Mouse (Mus musculus) limb, embryonic 10.5 days (tissue): Measurements from ENCODE around the gene Igf1r. TPM values are rescaled to one million over a fixed set of nuclear protein-coding genes. Genes with fewer than 3 reads are reported as not detected.

ENCODE experiments used
- DNase-seq: peaks from one replicate; pipeline ENCODE4 v3.0.0-alpha.2; 2017; ENCODE audit warnings: low spot score
- H3K27ac ChIP-seq: fragments of 300-500 bp; sonication (generic); 2 replicates; pipeline ENCODE4 v1.5.1; 2016; ENCODE audit warnings: mild to moderate bottlenecking
- H3K27me3 ChIP-seq: fragments of 300-500 bp; sonication (generic); 2 replicates; pipeline ENCODE4 v1.6.1; 2016; ENCODE audit warnings: low read depth, mild to moderate bottlenecking; ENCODE audit not compliant: poor library complexity, severe bottlenecking
- H3K36me3 ChIP-seq: fragments of 300-500 bp; sonication (generic); 2 replicates; pipeline ENCODE4 v1.6.1; 2016; ENCODE audit warnings: mild to moderate bottlenecking, moderate library complexity
- H3K4me1 ChIP-seq: fragments of 300-500 bp; sonication (generic); 2 replicates; pipeline ENCODE4 v1.6.1; 2016
- H3K4me3 ChIP-seq: fragments of 300-500 bp; sonication (generic); 2 replicates; pipeline ENCODE4 v1.5.1; 2016; ENCODE audit warnings: mild to moderate bottlenecking, moderate library complexity
- H3K9me3 ChIP-seq: fragments of 300-500 bp; sonication (generic); replicated peaks from 2 replicates; pipeline ENCODE4 v1.6.1; 2016; ENCODE audit warnings: mild to moderate bottlenecking
- WGBS: fragments of 180-500 bp; shearing (Covaris S2); methylation state at CpG from one replicate; pipeline ENCODE4 v1.1.7; 2016; 5-methylcytosine and 5-hydroxymethylcytosine counted together
- polyA plus RNA-seq: library from polyadenylated mRNA; unstranded; fragments of >200 nt; fragmentation: Nextera tagmentation; extraction: Ambion mirVana; gene quantifications from 2 replicates; pipeline ENCODE4 v1.2.1, GENCODE M21; 2016

Gene Igf1r
- polyA plus RNA-seq, 1 experiment from 2014 or later: 27.9 TPM

DNA sequence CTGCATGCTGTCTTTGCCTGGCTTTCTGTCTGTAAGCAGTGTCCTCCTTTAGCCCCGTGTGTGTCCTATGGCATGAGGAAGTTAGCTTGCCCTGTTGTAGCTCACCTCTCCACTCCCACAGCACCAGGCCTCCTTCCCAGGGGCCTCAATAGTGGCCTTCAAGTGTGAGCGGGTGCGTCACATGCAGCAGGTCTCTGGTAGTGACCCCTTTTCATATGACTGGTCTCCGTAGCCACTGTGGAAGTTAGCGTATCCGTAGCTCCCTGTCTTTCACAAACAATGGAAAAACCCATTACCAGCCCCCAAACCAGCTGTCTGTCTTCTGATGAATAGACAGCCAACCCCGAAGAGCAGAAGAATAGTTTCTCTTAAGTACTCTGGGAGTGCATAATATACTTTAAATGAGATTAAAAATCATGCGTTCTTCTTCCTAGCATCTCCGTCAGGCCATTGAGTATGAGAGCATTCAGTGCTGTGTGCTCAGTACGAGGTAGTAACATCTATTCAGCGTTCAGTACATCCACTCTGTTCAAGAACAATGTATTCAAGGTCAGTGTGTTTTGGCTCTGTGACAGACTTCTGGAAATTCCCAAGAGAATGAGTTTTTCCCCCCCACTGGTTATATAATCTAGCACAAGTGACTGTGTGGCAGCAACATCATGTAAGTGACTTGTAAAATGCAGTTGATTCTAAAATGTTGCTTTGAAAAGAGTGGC, 112.2 kb downstream of the Igf1r start:
- peaks cover 33% of the 10 kb centered on the region for H3K4me1 ChIP-seq
- H3K36me3 ChIP-seq: peaks cover 16% of the 10 kb centered on the region
- no peak overlapping the region for H3K27ac ChIP-seq
- no peaks in the 10 kb centered on the region for H3K9me3 ChIP-seq
- no peak for DNase-seq
- H3K4me3 ChIP-seq: no peak overlapping the region
- WGBS: 88% methylated on average over 11 of the region's 11 CpGs
- no peaks in the 10 kb centered on the region for H3K27me3 ChIP-seq

DNA sequence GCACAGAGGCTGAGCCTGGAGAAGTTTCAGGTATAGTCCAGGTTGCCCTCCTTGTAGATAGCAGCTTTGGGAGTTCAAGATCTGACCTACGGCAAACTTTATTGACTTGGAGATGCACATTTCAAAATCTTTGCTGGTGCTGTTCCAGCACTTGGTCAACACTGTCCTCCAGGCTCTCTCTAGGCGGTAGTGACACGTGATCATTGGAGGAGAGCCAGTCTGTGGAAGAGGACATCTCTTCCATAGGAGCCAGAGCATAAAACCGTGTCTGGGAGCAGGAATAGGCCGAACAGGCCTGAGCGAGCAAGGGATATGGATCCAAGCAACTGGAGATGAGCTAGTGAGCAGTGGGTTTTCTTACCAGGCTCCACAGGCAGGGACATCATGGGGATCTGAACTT, 113.3 kb downstream of the Igf1r start:
- Histone ChIP-seq H3K9me3 (no peaks in the 10 kb centered on the region), H3K4me3 (no peak overlapping the region), H3K36me3 (peaks cover 16% of the 10 kb centered on the region), H3K27ac (no peak overlapping the region), H3K4me1 (peaks cover 41% of the 10 kb centered on the region), H3K27me3 (no peaks in the 10 kb centered on the region)
- no peak for DNase-seq
- WGBS: 96% methylated on average over 6 of the region's 6 CpGs

DNA sequence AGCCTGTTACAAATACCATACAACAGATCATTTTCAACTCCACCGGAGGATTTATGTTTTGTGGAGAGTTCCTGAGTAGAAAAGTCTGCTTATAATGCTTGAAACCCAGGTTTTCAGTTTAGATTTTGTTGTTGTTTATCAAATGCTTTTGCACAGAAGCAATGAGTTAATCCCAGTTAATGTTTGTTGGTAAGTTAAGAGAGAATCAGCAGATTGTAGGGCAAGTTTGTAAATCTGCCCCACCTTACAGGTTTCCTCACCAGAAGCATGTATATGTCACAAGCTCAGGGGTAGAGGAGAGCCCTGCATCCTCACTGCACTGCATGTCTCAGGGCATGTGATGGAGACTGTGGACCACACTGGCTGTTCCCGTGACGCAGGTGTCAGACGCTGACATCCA, 114.7 kb downstream of the Igf1r start:
- Histone ChIP-seq H3K4me1 (peaks cover 36% of the 10 kb centered on the region), H3K27ac (no peak overlapping the region), H3K4me3 (no peak overlapping the region), H3K9me3 (no peaks in the 10 kb centered on the region), H3K36me3 (peaks cover 12% of the 10 kb centered on the region; the same call in 1 of the 2 replicates), H3K27me3 (no peaks in the 10 kb centered on the region)
- WGBS: 99% methylated on average over 4 of the region's 4 CpGs
- DNase-seq: no peak

DNA sequence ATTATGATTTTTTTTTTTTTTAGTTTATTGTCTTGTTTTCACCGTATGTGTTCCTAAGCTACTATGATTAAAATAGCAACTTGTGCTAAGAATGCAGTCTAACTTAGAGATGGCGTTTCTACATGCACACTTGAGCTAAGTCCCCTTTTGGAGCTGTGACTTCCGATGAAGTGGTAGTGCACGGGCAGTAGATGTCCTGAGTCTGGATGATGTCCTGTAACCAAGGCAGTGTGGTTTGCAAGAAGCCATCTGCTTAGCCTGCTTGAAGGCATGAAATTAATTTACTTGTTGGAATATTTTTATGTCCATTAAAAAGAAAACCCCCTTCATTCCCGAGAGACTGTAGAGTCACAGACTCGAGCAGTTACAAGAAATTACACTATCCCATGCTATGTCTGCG, 116.7 kb downstream of the Igf1r start:
- Histone ChIP-seq H3K27ac (no peak overlapping the region), H3K36me3 (peaks cover 6% of the 10 kb centered on the region; the same call in 1 of the 2 replicates), H3K27me3 (no peaks in the 10 kb centered on the region), H3K4me3 (no peak overlapping the region), H3K4me1 (peaks cover 46% of the 10 kb centered on the region), H3K9me3 (no peaks in the 10 kb centered on the region)
- 86% methylated on average over 7 of the region's 7 CpGs for WGBS
- no peak for DNase-seq

DNA sequence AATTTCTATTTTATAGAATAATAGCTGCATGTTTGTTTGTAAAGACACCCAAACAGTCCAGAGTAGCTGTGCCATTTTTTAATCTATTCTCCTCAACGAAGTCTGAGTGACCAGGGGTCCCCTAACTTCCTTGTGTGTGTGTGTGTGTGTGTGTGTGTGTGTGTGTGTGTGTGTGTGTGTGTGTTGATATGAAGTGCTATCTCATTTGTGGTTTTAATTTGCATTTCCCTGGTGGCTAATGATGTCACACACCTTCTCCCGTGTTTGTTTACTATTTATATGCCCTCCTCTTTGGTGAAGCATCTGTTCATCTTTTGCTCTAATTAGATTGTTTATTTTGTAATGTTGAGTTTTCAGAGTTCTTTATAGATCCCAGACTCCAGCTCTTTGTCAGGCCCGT, 117.4 kb downstream of the Igf1r start:
- no peak overlapping the region for H3K4me3 ChIP-seq
- no peak for DNase-seq
- H3K27me3 ChIP-seq: no peaks in the 10 kb centered on the region
- H3K36me3 ChIP-seq: peaks cover 6% of the 10 kb centered on the region; the same call in 1 of the 2 replicates
- no peaks in the 10 kb centered on the region for H3K9me3 ChIP-seq
- no peak overlapping the region for H3K27ac ChIP-seq
- WGBS: 62% methylated on average over 3 of the region's 3 CpGs
- peaks cover 43% of the 10 kb centered on the region for H3K4me1 ChIP-seq

DNA sequence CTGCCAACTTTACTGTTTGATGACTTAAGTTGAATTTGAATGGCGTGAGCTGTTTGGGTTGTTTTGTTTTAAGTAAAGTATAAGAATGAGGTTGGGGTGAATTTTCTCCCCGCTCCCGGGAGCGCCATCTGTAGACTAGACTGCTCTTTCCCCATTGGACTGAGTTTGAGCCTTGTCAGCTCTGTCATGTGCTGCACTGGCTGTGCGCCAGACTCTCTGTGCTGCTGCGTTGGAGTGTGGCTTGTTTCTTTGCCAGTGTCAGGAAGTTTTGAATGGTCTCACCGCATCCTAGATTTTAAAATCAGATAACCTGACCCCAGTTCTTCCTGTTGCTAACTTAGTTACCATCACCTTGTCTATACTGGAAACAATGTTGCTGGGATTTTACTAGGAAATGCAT, 118.0 kb downstream of the Igf1r start:
- peaks cover 6% of the 10 kb centered on the region; the same call in 1 of the 2 replicates for H3K36me3 ChIP-seq
- peaks cover 43% of the 10 kb centered on the region for H3K4me1 ChIP-seq
- no peaks in the 10 kb centered on the region for H3K9me3 ChIP-seq
- no peak for DNase-seq
- H3K27ac ChIP-seq: no peak overlapping the region
- 74% methylated on average over 7 of the region's 7 CpGs for WGBS
- no peaks in the 10 kb centered on the region for H3K27me3 ChIP-seq
- no peak overlapping the region for H3K4me3 ChIP-seq

DNA sequence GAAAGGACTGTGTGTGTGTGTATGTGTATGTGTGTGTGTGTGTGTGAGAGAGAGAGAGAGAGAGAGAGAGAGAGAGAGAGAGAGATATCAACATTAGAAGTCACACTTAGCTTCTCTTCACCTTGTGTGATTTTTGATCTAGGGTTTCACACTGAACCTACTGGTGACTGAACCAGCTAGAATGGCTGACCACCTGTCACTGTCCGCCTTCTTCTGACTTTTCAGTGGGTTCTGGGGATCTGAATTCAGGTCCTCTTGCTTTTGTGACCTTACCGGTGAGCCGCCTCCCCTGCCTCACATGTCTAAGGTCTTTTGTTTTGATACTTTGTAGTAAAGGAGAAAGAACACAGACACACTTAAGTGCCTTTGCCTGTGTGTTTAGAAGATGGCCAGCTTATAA, 118.4 kb downstream of the Igf1r start:
- Histone ChIP-seq H3K9me3 (no peaks in the 10 kb centered on the region), H3K4me1 (peaks cover 43% of the 10 kb centered on the region), H3K4me3 (no peak overlapping the region), H3K27ac (no peak overlapping the region), H3K36me3 (peaks cover 6% of the 10 kb centered on the region; the same call in 1 of the 2 replicates), H3K27me3 (no peaks in the 10 kb centered on the region)
- 94% methylated on average over 3 of the region's 3 CpGs for WGBS
- DNase-seq: no peak

DNA sequence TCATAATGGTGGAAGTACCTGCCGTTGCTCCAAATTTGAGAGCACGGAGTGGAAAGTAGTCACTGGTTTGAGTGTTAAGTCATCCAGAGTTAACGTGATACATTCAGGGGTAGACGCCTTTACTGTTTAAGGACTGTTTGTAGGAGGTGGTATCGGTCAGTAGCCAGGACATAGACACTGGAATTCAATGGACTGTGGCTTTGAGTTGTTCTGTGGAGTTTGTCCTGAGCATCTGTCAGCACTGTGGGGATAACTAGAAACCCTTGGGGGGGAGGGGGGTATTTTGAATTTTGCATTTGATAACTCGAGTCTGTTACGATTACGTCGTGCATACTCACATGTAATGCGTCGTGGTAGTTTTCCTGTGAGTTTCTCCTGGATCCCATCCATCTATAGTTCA, 119.1 kb downstream of the Igf1r start:
- peaks cover 43% of the 10 kb centered on the region for H3K4me1 ChIP-seq

DNA sequence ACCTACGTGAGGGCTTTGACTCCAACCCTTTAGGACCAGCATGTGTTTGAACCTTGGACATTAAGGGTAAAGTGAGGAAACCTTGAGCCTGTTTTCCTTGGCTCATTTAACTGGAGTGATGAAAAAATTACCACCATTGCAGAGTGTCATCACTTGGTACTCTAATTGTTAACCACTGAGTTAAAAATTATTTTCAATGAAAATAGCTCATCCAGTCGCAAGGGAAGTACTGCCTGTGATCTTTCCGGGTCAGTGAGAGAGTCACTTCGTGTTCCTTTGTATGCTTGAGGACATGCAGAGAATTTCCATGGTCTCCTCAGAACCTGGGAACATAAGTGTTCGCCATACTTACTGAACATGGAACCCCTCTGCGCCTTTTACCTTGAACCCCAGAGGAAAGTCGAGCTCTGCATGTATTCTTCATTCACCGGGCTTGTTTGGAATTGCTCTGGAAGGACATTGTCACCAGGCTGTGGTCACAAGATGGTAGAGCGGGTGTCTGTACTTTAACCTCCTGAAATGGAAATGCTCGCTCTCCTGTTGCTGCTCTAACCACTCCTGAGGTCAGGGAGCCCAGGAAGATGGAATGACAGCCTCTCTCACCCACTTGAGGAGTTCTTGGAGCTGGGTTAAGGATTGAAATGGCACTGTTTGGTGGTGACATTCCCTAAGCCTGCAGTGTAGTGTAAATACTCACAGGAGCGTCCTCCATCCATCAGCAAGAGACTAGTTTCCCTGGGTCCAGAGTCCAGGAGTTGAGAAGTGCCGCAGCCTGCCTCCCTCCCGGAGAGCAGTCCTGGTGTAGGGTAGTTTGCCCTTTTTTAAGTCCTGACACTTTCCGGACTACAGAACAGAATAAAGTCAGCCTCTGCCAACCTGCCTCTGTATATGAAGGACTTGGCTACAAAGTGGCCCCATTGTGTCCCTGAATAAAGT, 120.2 kb downstream of the Igf1r start:
- no peaks in the 10 kb centered on the region for H3K27me3 ChIP-seq
- H3K27ac ChIP-seq: peak overlapping the region; percentile 68; the same call in 1 of the 2 replicates
- peak overlapping the region; percentile 34 for H3K4me3 ChIP-seq
- no peaks in the 10 kb centered on the region for H3K9me3 ChIP-seq
- 0 out of 2 replicates have a peak, but pooled peaks cover 1% of the 10 kb centered on the region for H3K36me3 ChIP-seq
- WGBS: 83% methylated on average over 14 of the region's 14 CpGs
- no peak for DNase-seq
- peaks cover 43% of the 10 kb centered on the region for H3K4me1 ChIP-seq

More for the DNA sequence above, 119.1 kb downstream of the Igf1r start:
- WGBS: 95% methylated on average over 11 of the region's 11 CpGs
- H3K9me3 ChIP-seq: no peaks in the 10 kb centered on the region
- DNase-seq: no peak
- no peak overlapping the region for H3K4me3 ChIP-seq
- peaks cover 6% of the 10 kb centered on the region; the same call in 1 of the 2 replicates for H3K36me3 ChIP-seq
- no peaks in the 10 kb centered on the region for H3K27me3 ChIP-seq
- no peak overlapping the region for H3K27ac ChIP-seq

DNA sequence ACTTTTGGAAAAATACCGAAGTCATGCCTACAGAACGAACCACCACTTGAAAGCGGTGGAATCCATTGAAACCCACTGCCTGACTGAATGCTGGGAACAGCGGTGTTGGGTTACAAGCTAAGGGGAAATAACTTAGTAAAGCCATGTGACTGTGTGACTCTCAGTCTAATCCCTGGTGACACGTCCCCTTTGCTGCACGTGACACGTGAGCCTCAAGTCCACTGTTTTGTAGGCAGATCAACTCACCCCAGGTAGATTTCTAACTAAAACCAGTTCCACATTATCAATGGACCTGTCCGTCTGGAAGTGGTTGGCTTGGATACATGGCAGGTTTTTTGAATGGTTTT, 120.8 kb downstream of the Igf1r start:
- Histone ChIP-seq H3K27me3 (no peaks in the 10 kb centered on the region), H3K27ac (peak overlapping the region; percentile 68; the same call in 1 of the 2 replicates), H3K4me1 (peaks cover 43% of the 10 kb centered on the region), H3K36me3 (no peaks in the 10 kb centered on the region), H3K4me3 (peak overlapping the region; percentile 34), H3K9me3 (no peaks in the 10 kb centered on the region)
- peak; percentile 57 for DNase-seq
- 32% methylated on average over 8 of the region's 8 CpGs for WGBS

DNA sequence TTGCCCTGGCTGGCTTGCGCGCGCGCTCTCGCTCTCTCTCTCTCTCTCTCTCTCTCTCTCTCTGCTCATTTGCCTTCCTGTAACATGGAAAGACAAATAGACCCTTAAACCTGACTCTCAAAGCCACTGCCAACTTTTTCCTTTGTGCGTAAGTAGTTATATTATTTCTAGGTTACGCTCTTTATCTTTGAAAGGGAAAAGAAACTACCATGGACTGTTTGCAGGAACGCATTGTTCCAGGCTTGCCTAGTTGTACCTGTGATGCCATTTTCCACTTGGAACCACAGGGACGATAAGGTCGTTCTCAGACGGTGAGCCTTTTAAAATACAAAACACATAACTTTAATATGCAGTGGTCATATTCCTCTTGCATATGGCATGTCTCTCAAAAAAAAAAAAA, 122.1 kb downstream of the Igf1r start:
- H3K4me3 ChIP-seq: no peak overlapping the region
- no peaks in the 10 kb centered on the region for H3K9me3 ChIP-seq
- no peaks in the 10 kb centered on the region for H3K27me3 ChIP-seq
- WGBS: 96% methylated on average over 11 of the region's 11 CpGs
- H3K36me3 ChIP-seq: no peaks in the 10 kb centered on the region; the same call in 1 of the 2 replicates
- H3K27ac ChIP-seq: no peak overlapping the region
- peaks cover 41% of the 10 kb centered on the region for H3K4me1 ChIP-seq
- no peak for DNase-seq

DNA sequence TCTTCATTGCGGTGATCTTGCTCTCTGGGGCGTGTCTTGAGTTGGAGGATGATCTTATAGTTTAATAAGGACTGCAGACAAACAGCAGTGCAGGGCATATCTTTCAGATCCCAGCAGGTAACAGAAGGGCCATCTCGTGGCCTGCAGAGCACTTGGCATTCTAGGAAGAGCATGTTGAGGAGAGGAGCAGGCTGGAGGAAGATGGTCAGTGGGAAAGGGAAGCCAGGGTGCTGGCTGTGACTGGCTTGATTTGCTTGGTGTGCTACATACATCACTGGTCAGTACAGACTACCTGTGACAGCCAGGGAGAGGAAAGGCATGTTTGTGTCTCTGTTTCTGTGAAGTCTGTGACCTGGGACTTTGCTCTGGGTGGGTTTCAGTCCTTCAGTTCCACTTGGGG, 122.8 kb downstream of the Igf1r start:
- Histone ChIP-seq H3K27me3 (no peaks in the 10 kb centered on the region), H3K9me3 (no peaks in the 10 kb centered on the region), H3K36me3 (no peaks in the 10 kb centered on the region; the same call in 1 of the 2 replicates), H3K27ac (no peak overlapping the region), H3K4me1 (peaks cover 42% of the 10 kb centered on the region), H3K4me3 (no peak overlapping the region)
- DNase-seq: no peak
- WGBS: 81% methylated on average over 3 of the region's 3 CpGs
